Mouse (Mus musculus) forebrain, embryonic 10.5 days (tissue): ENCODE data around the gene Cdx2. TPM values are rescaled to one million over a fixed set of nuclear protein-coding genes. Genes with fewer than 3 reads are reported as not detected.

Experiments used
- DNase-seq: peaks from one replicate; pipeline ENCODE4 v3.0.0-alpha.2; 2017; ENCODE audit warnings: low spot score; ENCODE audit errors: extremely low spot score
- H3K27ac ChIP-seq: fragments of 300-500 bp; sonication (generic); 2 replicates; pipeline ENCODE4 v1.5.1; 2016; ENCODE audit warnings: mild to moderate bottlenecking
- H3K27me3 ChIP-seq: fragments of 300-500 bp; sonication (generic); 2 replicates; pipeline ENCODE4 v1.6.1; 2016; ENCODE audit warnings: mild to moderate bottlenecking; ENCODE audit not compliant: poor library complexity, severe bottlenecking
- H3K36me3 ChIP-seq: fragments of 300-500 bp; sonication (generic); replicated peaks from 2 replicates; pipeline ENCODE4 v1.6.1; 2016; ENCODE audit warnings: mild to moderate bottlenecking, moderate library complexity
- H3K4me1 ChIP-seq: fragments of 300-500 bp; sonication (generic); 2 replicates; pipeline ENCODE4 v1.6.1; 2016
- H3K4me3 ChIP-seq: fragments of 300-500 bp; sonication (generic); 2 replicates; pipeline ENCODE4 v1.5.1; 2016; ENCODE audit warnings: mild to moderate bottlenecking, moderate library complexity
- H3K9me3 ChIP-seq: fragments of 300-500 bp; sonication (generic); 2 replicates; pipeline ENCODE4 v1.6.1; 2016; ENCODE audit warnings: mild to moderate bottlenecking, moderate library complexity
- WGBS: fragments of 180-500 bp; shearing (Covaris S2); methylation state at CpG from one replicate; pipeline ENCODE4 v1.1.7; 2016; 5-methylcytosine and 5-hydroxymethylcytosine counted together
- polyA plus RNA-seq: library from polyadenylated mRNA; unstranded; fragments of >200 nt; fragmentation: Nextera tagmentation; extraction: Ambion mirVana; gene quantifications from 2 replicates; pipeline ENCODE4 v1.2.1, GENCODE M21; 2016

Gene Cdx2
- polyA plus RNA-seq, 1 experiment from 2014 or later = not detected

DNA sequence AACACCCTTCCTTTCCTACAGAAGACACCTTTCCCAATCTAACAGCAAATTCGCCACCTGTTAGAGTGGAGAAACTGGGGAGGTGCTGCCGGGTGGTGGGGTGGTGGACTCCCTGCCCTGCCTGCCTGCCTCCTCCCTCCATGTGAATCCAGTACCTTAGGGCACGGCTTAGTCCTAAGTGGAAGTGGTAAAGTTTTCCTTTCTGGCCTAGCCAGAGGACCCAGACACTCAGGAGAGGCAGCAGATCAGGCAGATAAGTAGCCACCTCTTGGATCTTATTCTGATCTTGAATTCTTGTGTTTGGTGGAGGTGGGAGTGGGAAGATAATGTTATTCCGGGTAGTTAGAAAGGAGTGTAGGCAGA lies 7.1 kb downstream of the Cdx2 start:
- H3K36me3 ChIP-seq = no peaks in the 10 kb centered on the region
- H3K4me1 ChIP-seq = peaks cover 30% of the 10 kb centered on the region
- 4% methylated on average over 4 of the region's 4 CpGs for WGBS
- H3K27me3 ChIP-seq = peaks cover 100% of the 10 kb centered on the region
- peak overlapping the region; percentile 37 for H3K4me3 ChIP-seq
- H3K9me3 ChIP-seq = no peaks in the 10 kb centered on the region
- H3K27ac ChIP-seq = no peak overlapping the region
- DNase-seq = no peak

DNA sequence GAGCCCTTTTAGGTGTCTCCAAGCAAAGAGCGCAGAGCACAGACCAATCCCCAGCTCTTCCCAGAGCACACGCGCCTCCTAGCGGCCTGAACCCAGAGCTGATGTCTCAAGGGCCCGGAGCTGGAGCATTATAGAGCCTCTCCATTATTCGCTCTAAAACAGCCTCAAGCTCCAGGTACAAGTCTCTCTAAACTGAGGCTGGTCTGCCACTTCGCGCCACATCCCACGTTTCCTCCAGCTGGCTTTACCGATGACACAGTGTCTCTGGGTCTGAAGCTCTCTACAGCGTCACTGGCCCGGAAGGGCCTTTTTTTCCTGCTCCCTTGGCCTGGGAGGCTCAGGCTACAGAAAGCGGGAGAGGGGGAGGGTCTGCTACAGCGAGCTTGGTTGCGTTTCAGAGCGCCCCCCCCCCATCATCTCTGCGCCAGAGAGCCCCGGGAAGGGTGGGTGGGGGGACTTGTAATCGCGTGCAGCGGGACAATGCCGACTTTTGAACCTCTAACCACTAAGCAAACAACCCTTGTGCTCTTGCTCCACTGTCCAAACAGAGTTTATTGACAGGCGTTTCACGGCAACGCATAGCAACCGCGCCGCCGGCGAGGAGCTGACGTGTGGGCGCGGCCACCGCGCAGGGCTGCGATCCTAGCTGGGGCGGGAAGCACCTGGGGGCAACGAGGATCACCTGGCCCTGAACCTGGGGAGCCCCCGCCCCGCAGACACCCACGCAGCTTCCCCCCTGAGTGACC lies 7.6 kb downstream of the Cdx2 start:
- no peaks in the 10 kb centered on the region for H3K36me3 ChIP-seq
- H3K27me3 ChIP-seq = peaks cover 100% of the 10 kb centered on the region
- peak overlapping the region; percentile 37 for H3K4me3 ChIP-seq
- peaks cover 25% of the 10 kb centered on the region for H3K4me1 ChIP-seq
- DNase-seq = peak; percentile 72
- no peak overlapping the region for H3K27ac ChIP-seq
- H3K9me3 ChIP-seq = no peaks in the 10 kb centered on the region
- WGBS = under 1% methylated on average over 40 of the region's 41 CpGs

DNA sequence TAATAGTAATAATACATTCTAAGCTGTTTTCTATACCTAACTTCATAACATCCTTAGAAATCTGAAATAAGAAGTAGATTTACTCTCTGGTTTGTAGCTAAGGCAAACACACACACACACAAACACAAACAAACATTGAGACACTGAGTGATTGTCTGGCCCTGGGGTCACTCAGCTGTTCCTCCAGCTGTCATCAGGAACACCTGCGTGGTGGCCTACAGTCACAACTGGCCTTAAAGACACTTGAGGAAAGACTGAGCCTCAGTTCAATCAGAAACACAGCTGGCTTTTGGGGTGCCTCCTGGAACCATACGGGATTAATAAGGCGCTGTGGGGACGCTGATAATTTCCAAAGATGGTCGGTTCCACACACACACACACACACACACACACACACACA lies 9.8 kb downstream of the Cdx2 start:
- Histone ChIP-seq H3K36me3 (no peaks in the 10 kb centered on the region), H3K27ac (no peak overlapping the region), H3K4me3 (no peak overlapping the region), H3K27me3 (peaks cover 100% of the 10 kb centered on the region), H3K9me3 (0 out of 2 replicates have a peak, but pooled peaks cover 3% of the 10 kb centered on the region), H3K4me1 (peaks cover 25% of the 10 kb centered on the region)
- whole genome bisulfite sequencing = 61% methylated on average over 5 of the region's 5 CpGs
- DNase-seq = no peak

DNA sequence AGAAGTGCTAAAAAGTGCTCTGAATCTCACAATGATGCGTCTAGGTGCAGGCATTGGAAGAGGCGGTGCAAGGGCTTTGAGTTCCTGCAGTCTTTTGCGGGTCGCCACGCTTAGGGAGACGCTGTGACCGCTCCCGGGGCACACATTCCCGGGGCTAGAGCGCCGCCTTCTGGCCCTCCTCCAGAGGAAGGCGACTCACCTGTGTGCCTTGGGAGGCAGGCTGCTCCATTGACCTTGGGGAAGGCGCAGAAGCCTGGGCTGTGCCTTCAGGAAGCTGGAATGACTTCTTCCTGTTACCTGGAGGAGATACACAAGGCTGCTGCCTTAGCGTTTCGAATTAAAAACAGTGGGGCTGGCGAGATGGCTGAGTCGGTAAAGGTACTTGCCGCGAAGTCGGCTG lies 12.9 kb downstream of the Cdx2 start:
- peak; percentile 53 for DNase-seq
- Histone ChIP-seq H3K4me3 (no peak overlapping the region), H3K9me3 (0 out of 2 replicates have a peak, but pooled peaks cover 3% of the 10 kb centered on the region), H3K4me1 (peaks cover 6% of the 10 kb centered on the region), H3K36me3 (no peaks in the 10 kb centered on the region), H3K27ac (no peak overlapping the region), H3K27me3 (peaks cover 86% of the 10 kb centered on the region)
- WGBS = 10% methylated on average over 20 of the region's 20 CpGs

DNA sequence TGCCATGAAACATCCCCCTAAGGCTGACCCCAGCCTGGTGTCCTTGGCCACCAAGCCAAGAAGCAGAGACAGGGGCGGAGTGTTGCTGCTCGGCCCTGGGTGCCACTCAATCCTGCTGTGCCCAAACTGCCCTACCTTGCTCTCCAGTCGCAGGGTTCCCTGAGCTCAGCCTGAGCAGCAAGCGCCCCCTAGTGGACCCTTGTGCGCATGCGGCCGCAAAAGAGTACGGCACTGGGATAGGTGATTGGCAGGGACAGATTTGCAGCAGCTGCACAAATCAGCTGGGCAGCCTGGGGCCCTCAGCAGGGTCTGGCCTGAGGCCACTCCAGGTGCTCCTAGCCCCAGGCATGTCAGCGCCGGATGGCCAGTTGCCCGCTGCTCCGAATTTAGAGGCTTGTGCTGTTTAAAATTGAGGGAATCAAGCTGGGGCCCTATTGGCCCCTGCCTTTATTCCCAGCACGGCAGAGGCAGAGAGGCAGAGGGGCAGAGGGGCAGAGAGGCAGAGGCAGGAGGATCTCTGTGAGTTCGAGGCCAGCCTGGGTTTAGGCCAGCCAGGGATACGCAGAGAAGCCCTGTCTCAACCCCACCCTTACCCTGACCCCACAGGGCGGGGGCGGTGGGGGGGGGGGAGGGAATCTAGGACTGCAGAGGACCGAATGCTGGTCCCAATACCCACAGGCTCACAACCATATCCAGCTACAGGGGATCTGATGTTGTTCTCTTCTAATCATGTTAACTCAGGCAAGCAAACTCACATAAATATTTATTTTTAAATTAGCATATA lies 13.8 kb downstream of the Cdx2 start:
- peaks cover 78% of the 10 kb centered on the region for H3K27me3 ChIP-seq
- no peak overlapping the region for H3K27ac ChIP-seq
- peak; percentile 89 for DNase-seq
- H3K9me3 ChIP-seq = 0 out of 2 replicates have a peak, but pooled peaks cover 3% of the 10 kb centered on the region
- H3K36me3 ChIP-seq = no peaks in the 10 kb centered on the region
- H3K4me1 ChIP-seq = peaks cover 5% of the 10 kb centered on the region
- 23% methylated on average over 18 of the region's 18 CpGs for WGBS
- no peak overlapping the region for H3K4me3 ChIP-seq

DNA sequence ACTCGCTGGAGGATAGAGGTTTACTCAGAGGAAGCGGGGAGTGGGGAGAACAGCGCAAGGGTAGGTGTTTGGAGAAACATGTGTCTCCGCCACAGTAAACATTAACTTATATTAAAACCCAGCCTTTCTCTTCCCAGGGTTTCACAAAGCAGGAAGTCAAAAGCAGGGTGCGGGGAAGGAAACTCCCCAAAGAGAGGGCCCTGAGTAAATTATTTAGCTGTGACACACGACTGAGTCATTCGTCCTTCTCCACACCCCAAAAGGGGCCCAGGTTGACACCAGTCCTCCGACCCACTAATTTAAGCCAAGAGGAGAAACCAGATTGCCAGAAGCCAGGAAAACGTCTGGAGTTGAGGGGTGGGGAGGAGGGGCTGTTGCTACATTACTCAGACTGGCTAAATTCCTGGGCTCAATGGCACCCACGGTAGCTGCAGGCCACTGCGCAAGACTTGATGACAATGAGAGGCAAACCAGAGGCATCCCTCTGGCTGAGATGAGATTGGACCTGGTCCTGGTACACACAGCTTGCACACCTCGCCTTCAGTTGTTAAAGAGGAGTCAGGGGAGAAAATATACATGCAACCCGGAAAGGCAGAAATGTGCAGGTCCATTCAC lies 14.5 kb downstream of the Cdx2 start:
- no peak overlapping the region for H3K4me3 ChIP-seq
- no peaks in the 10 kb centered on the region for H3K36me3 ChIP-seq
- peaks cover 71% of the 10 kb centered on the region for H3K27me3 ChIP-seq
- H3K9me3 ChIP-seq = 0 out of 2 replicates have a peak, but pooled peaks cover 3% of the 10 kb centered on the region
- H3K4me1 ChIP-seq = peaks cover 5% of the 10 kb centered on the region
- no peak overlapping the region for H3K27ac ChIP-seq
- 50% methylated on average over 13 of the region's 13 CpGs for WGBS
- no peak for DNase-seq

DNA sequence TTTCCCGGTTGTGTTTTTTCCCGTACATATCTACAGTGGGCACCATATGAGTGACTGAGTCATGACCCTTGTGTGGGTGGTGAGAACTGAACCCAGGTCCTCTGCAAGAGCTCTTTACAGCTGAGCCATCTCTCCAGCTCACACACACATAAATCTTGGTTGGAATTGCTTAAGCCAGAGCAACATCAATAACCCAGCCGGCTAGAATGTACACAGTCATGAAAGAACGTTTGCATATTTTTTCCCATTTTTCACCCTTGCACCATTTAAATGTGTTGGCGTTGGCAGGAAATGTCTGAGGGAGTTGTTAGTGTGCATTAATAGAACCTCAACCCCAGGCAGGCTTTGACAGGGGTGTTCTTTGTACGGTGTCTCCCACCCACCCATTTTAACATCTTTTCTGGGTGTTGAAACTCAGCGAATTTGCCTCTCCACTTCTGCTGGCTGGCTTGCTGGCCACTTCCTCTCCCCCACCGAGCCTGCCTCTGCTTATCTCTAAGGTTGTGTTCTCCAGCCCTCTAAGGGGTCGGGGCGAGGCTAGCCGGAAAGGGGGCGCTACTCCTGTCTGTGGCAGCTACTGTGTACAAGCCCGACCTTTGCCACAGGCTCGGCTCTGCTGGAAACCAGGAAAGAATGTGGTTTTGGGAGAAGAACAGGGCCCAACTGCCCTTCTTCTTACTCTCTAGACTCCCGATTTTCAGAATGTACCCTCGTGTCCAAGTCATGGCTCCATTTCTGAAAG lies 15.1 kb downstream of the Cdx2 start:
- no peaks in the 10 kb centered on the region for H3K36me3 ChIP-seq
- peaks cover 64% of the 10 kb centered on the region for H3K27me3 ChIP-seq
- 0 out of 2 replicates have a peak, but pooled peaks cover 3% of the 10 kb centered on the region for H3K9me3 ChIP-seq
- no peak overlapping the region for H3K4me3 ChIP-seq
- 42% methylated on average over 16 of the region's 16 CpGs for WGBS
- DNase-seq = no peak
- H3K27ac ChIP-seq = no peak overlapping the region
- H3K4me1 ChIP-seq = peaks cover 5% of the 10 kb centered on the region

DNA sequence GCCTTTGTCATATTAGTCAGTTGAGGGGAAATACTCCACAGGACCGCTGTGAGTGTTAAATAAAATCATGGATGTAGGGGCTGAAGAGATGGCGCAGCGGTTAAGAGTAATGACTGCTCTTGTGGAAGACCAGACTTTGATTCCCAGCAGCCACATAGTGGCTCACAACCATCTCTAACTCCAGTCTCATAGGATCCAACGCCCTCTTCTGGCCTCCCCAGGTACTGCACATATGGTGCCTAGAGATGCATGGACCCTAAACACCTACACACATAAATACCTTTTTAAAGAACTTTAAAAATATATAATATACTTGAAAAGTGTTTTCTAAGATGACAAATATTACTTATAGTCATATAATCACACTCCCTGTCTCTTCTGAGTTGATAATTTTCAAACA lies 22.7 kb downstream of the Cdx2 start:
- H3K9me3 ChIP-seq = no peaks in the 10 kb centered on the region
- no peaks in the 10 kb centered on the region for H3K36me3 ChIP-seq
- H3K4me1 ChIP-seq = no peaks in the 10 kb centered on the region
- no peak for DNase-seq
- H3K4me3 ChIP-seq = no peak overlapping the region
- H3K27ac ChIP-seq = no peak overlapping the region
- peaks cover 53% of the 10 kb centered on the region for H3K27me3 ChIP-seq
- WGBS = 79% methylated on average over 4 of the region's 4 CpGs

DNA sequence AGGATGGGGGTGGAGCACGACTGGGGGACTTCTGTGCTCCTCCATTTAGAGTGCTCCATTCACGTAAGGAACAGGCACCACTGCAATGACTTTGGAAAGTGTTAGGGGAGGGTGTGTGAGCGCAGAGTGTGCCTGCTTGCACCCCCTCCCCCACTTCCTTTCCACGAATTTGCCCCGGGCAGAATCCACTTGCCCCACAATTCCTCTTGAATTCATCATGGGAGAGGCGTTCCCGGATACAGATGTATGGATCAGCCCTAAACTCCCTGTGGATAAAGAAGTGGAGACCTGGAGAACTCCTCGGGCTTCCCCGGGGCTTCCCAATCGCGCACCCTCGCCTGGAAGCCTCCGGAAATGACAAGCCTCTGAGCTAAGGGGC lies 29.5 kb downstream of the Cdx2 start:
- under 1% methylated on average over 13 of the region's 13 CpGs for WGBS
- DNase-seq = no peak
- no peak overlapping the region for H3K4me3 ChIP-seq

DNA sequence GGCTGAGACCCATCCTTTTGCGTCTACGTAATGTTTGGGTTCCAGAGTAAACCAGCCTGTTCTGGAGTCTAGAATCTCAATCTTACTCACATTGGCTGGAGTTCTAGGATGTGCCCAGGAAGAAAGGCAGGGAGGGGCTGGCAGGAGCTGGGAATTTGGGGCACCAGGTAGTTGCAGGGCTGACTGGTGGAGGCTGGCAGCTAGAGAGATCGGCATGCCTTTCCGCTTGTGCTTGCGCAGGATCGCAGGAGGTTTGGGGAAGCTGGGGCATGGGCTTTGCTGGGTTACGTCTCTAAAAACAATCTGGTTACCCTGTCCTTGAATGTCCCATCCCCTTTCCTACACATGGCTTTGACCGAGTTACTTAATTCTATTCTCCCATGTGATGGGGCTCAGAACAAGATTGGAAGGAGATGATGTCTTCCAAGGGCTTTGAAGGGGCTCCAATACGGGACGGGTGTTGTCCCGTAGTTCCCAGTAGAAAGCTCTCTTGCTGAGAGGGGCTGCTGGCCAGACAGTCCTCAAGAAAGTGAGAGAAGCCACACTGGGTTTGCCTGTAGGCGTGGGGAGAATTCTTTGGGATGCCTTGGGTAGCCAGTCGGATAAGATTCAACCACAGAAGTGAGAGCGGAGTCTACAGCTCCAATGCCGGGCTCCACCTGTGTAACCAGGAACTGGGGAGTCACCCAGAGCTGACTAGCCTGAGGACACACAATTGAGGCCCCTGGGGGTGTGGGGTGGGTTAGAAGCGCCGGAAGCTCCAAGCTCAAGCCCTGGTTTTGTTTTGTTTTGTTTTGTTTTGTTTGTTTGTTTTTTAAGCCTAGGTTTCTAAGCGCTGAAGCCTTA lies 30.1 kb downstream of the Cdx2 start:
- Histone ChIP-seq H3K4me1 (0 out of 2 replicates have a peak, but pooled peaks cover 4% of the 10 kb centered on the region), H3K4me3 (no peak overlapping the region), H3K36me3 (no peaks in the 10 kb centered on the region), H3K9me3 (no peaks in the 10 kb centered on the region), H3K27ac (no peak overlapping the region), H3K27me3 (peaks cover 100% of the 10 kb centered on the region)
- 2% methylated on average over 18 of the region's 18 CpGs for WGBS
- no peak for DNase-seq

More for the DNA sequence above, 29.5 kb downstream of the Cdx2 start:
- Histone ChIP-seq H3K9me3 (no peaks in the 10 kb centered on the region), H3K4me1 (0 out of 2 replicates have a peak, but pooled peaks cover 4% of the 10 kb centered on the region), H3K36me3 (no peaks in the 10 kb centered on the region), H3K27me3 (peaks cover 100% of the 10 kb centered on the region), H3K27ac (no peak overlapping the region)

DNA sequence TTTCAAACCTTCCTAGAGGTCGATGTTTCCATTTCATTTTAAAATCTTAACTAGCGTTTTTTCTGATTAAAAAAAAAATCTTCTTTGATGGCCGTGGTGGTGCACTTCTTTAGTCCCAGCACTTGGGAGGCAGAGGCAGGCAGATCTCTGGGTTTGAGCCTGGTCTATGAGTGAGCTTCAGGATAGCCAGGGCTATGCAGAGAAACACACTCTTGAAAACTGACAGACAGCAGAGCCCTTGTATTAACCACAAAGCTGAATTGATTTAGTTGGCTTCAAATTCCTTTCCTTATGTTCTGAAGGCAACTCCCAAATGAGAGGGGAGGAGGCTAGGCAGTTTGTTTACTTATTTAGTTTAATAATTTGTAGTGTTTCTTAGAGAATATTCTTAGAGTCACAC lies 31.3 kb downstream of the Cdx2 start:
- H3K9me3 ChIP-seq = no peaks in the 10 kb centered on the region
- no peak overlapping the region for H3K27ac ChIP-seq
- DNase-seq = no peak
- H3K36me3 ChIP-seq = no peaks in the 10 kb centered on the region
- WGBS = 15% methylated on average over 3 of the region's 3 CpGs
- H3K4me3 ChIP-seq = no peak overlapping the region
- 0 out of 2 replicates have a peak, but pooled peaks cover 4% of the 10 kb centered on the region for H3K4me1 ChIP-seq
- peaks cover 100% of the 10 kb centered on the region for H3K27me3 ChIP-seq
